12 mouse cellular contexts compared by ENCODE assay signal in the genomic region with DNA sequence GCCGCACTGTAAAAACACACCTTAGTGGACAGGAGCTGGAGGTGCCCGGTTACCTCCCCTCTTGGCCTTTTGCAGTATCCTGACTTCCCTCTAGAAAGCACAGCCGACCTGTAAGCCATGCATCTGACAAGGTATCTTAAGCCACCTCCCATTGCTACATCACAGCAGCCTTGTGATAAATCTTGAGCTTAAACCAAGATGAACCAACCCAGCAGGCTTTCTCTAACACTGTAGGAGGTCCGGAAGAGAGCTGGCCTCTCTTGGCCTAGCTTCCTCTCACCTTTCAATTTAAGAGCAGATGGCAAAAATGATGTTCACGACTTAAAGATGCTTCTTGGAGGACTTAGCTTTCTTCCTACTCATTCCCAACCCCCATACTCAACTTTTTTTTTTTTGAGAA. TPM values are rescaled to one million over a fixed set of nuclear protein-coding genes. Genes with fewer than 3 reads are reported as not detected.
DNase-seq lines count a peak whose midpoint lies in the region; ATAC-seq and TF ChIP-seq lines count a peak whose summit lies in the region.
"Had no signal": no experiment of that assay in that cellular context is flagged by ENCODE, and none has a peak within 500 bp of the region (broad histone marks: within the 10 kb centered on the region; RNA-seq: fewer than 3 reads in every experiment).

No protein-coding gene starts in this region.

- peaks cover 17% of the 10 kb centered on the region for H3K36me3 ChIP-seq in kidney, embryonic 15.5 days
- H3K36me3 ChIP-seq in kidney, adult 2 months (ENCODE audit: control insufficient read depth, insufficient read depth, low read length) = no peaks in the 10 kb centered on the region
- peaks cover under 1% of the 10 kb centered on the region; the same call in 1 of the 2 replicates for H3K36me3 ChIP-seq in embryonic facial prominence, embryonic 12.5 days
- peaks cover 34% of the 10 kb centered on the region for H3K36me3 ChIP-seq in intestine, embryonic 14.5 days (ENCODE audit: control insufficient read depth, insufficient read depth, low read length)
- H3K36me3 ChIP-seq in neural tube, embryonic 13.5 days = 0 out of 2 replicates have a peak, but pooled peaks cover 4% of the 10 kb centered on the region

- peak overlapping the region; percentile 32 for H3K4me2 ChIP-seq in kidney, embryonic 15.5 days
- H3K4me2 ChIP-seq in embryonic facial prominence, embryonic 12.5 days (replicated peaks) = peak overlapping the region; percentile 19
- peak overlapping the region; percentile 91 for H3K4me2 ChIP-seq in intestine, embryonic 14.5 days (ENCODE audit: low read length)
- H3K4me2 ChIP-seq in neural tube, embryonic 13.5 days = peak overlapping the region; percentile 95

- WGBS in kidney, embryonic 15.5 days = 14% methylated on average over 5 of the region's 5 CpGs
- 56% methylated on average over 5 of the region's 5 CpGs for WGBS in kidney, adult 2 months
- 26% methylated on average over 5 of the region's 5 CpGs for WGBS in embryonic facial prominence, embryonic 12.5 days
- WGBS in intestine, embryonic 14.5 days = 23% methylated on average over 5 of the region's 5 CpGs
- WGBS in neural tube, embryonic 13.5 days = 23% methylated on average over 5 of the region's 5 CpGs

- no peak overlapping the region for H3K9ac ChIP-seq in kidney, embryonic 15.5 days
- no peak overlapping the region for H3K9ac ChIP-seq in embryonic facial prominence, embryonic 12.5 days
- peak overlapping the region; percentile 100 for H3K9ac ChIP-seq in intestine, embryonic 14.5 days (ENCODE audit: low read length)
- H3K9ac ChIP-seq in neural tube, embryonic 13.5 days = peak overlapping the region; percentile 52

- H3K27ac ChIP-seq in kidney, embryonic 15.5 days = peak overlapping the region; percentile 46
- no peak overlapping the region for H3K27ac ChIP-seq in kidney, adult 2 months (ENCODE audit: insufficient read depth, low read depth, low read length)
- no peak overlapping the region for H3K27ac ChIP-seq in embryonic facial prominence, embryonic 12.5 days
- H3K27ac ChIP-seq in intestine, embryonic 14.5 days (ENCODE audit: low read depth) = peak overlapping the region; percentile 98
- peak overlapping the region; percentile 89 for H3K27ac ChIP-seq in neural tube, embryonic 13.5 days (replicated peaks)
- H3K27ac ChIP-seq: heart, embryonic 10.5 days had no signal

- DNase-seq in kidney, adult 2 months = no peak
- DNase-seq in intestine, embryonic 14.5 days (ENCODE audit: low spot score) = no peak
- DNase-seq in adrenal gland, postnatal 10 days = no peak
- DNase-seq: kidney, postnatal 14 days; left cerebral cortex, postnatal 4 days; retina, postnatal 1 day had no signal

- H3K9me3 ChIP-seq in kidney, embryonic 15.5 days (replicated peaks) = no peaks in the 10 kb centered on the region
- H3K9me3 ChIP-seq in embryonic facial prominence, embryonic 12.5 days = no peaks in the 10 kb centered on the region
- no peaks in the 10 kb centered on the region for H3K9me3 ChIP-seq in intestine, embryonic 14.5 days (ENCODE audit: control insufficient read depth, low read length)
- no peaks in the 10 kb centered on the region for H3K9me3 ChIP-seq in neural tube, embryonic 13.5 days
- H3K9me3 ChIP-seq: heart, embryonic 10.5 days had no signal

- ATAC-seq in kidney, embryonic 15.5 days (replicated peaks; ENCODE audit: low FRiP score) = no peak
- ATAC-seq in embryonic facial prominence, embryonic 12.5 days (ENCODE audit: insufficient number of reproducible peaks, insufficient read depth, low FRiP score, low TSS enrichment) = no peak
- no peak for ATAC-seq in intestine, embryonic 14.5 days (replicated peaks; ENCODE audit: low FRiP score, low TSS enrichment, low read depth)
- ATAC-seq in neural tube, embryonic 13.5 days (ENCODE audit: low read depth) = no peak
- ATAC-seq in megakaryocyte-erythroid progenitor cell, adult 5-6 weeks (replicated peaks; ENCODE audit: low FRiP score, low TSS enrichment, poor library complexity, severe bottlenecking) = no peak
- ATAC-seq in megakaryocyte, adult 5-6 weeks (ENCODE audit: poor library complexity, severe bottlenecking) = no peak

- no peak overlapping the region for H3K4me3 ChIP-seq in kidney, embryonic 15.5 days (replicated peaks)
- H3K4me3 ChIP-seq in kidney, adult 2 months (ENCODE audit: insufficient read depth, low read depth, low read length) = no peak overlapping the region
- no peak overlapping the region for H3K4me3 ChIP-seq in embryonic facial prominence, embryonic 12.5 days
- H3K4me3 ChIP-seq in intestine, embryonic 14.5 days (ENCODE audit: low read depth, low read length) = peak overlapping the region; percentile 22
- peak overlapping the region; percentile 6; the same call in 1 of the 2 replicates for H3K4me3 ChIP-seq in neural tube, embryonic 13.5 days
- H3K4me3 ChIP-seq: heart, embryonic 10.5 days had no signal

- no peaks in the 10 kb centered on the region for H3K27me3 ChIP-seq in kidney, embryonic 15.5 days
- H3K27me3 ChIP-seq in kidney, adult 2 months (replicated peaks; ENCODE audit: control insufficient read depth, insufficient read depth, low read length) = no peaks in the 10 kb centered on the region
- H3K27me3 ChIP-seq in embryonic facial prominence, embryonic 12.5 days = no peaks in the 10 kb centered on the region
- H3K27me3 ChIP-seq in intestine, embryonic 14.5 days (replicated peaks; ENCODE audit: control insufficient read depth, insufficient read depth, low read length) = no peaks in the 10 kb centered on the region
- no peaks in the 10 kb centered on the region for H3K27me3 ChIP-seq in neural tube, embryonic 13.5 days

- no peak for TF ChIP-seq POLR2A in kidney, adult 2 months (IDR thresholded peaks at IDR 0.05; ENCODE audit: low read depth, low read length)

- no peak for TF ChIP-seq CTCF in kidney, adult 2 months (conservative IDR thresholded peaks at IDR 0.05; ENCODE audit: insufficient read depth, insufficient read length, low read depth, low read length)

- H3K4me1 ChIP-seq in kidney, embryonic 15.5 days = peaks cover 95% of the 10 kb centered on the region
- peaks cover 12% of the 10 kb centered on the region; the same call in 1 of the 2 replicates for H3K4me1 ChIP-seq in kidney, adult 2 months (ENCODE audit: control insufficient read depth, insufficient read depth, low read length)
- H3K4me1 ChIP-seq in embryonic facial prominence, embryonic 12.5 days = peaks cover 88% of the 10 kb centered on the region
- peaks cover 97% of the 10 kb centered on the region for H3K4me1 ChIP-seq in intestine, embryonic 14.5 days (replicated peaks; ENCODE audit: control insufficient read depth, insufficient read depth, low read length)
- peaks cover 100% of the 10 kb centered on the region for H3K4me1 ChIP-seq in neural tube, embryonic 13.5 days (replicated peaks)

RNA-seq across cellular contexts. Expression of gene Ptch1, which starts 17.5 kb away (rescaled TPM):
- polyA plus RNA-seq in kidney, embryonic 15.5 days (2015; fragmentation: Nextera tagmentation; extraction: Ambion mirVana) = 15.8 and 17.3 TPM in 2 replicates
- 17.5 and 19.6 TPM in 2 replicates for polyA plus RNA-seq in kidney, adult 2 months (2012; rRNA removed)
- polyA plus RNA-seq in embryonic facial prominence, embryonic 12.5 days (2016; fragmentation: Nextera tagmentation; extraction: Ambion mirVana) = 24.9 and 29.2 TPM in 2 replicates
- 62.8 and 68.0 TPM in 2 replicates for polyA plus RNA-seq in intestine, embryonic 14.5 days (2014; fragmentation: Nextera tagmentation; extraction: Ambion mirVana)
- 19.2 and 22.1 TPM in 2 replicates for polyA plus RNA-seq in neural tube, embryonic 13.5 days (2015; fragmentation: Nextera tagmentation; extraction: Ambion mirVana)
- 10 to 100 TPM; 38.7 to 55.2 TPM for total RNA-seq in adrenal gland, postnatal 10 days (2021)
- total RNA-seq in megakaryocyte-erythroid progenitor cell, adult 5-6 weeks (2014; fragmentation: Nextera tagmentation) = 17.2 and 28.8 TPM in 2 replicates
- 13.1 and 26.9 TPM in 2 replicates for total RNA-seq in megakaryocyte-erythroid progenitor cell, adult 5-6 weeks (2017)
- total RNA-seq in megakaryocyte, adult 5-6 weeks (2015) = 3.1 and 3.6 TPM in 2 replicates
- 2.3 and 2.5 TPM in 2 replicates for total RNA-seq in megakaryocyte, adult 5-6 weeks (2017)

RNA-seq across cellular contexts. Expression of gene Fancc, which starts 58.8 kb away (rescaled TPM):
- 21.8 and 22.1 TPM in 2 replicates for polyA plus RNA-seq in kidney, embryonic 15.5 days (2015; fragmentation: Nextera tagmentation; extraction: Ambion mirVana)
- 9.0 and 9.8 TPM in 2 replicates for polyA plus RNA-seq in kidney, adult 2 months (2012; rRNA removed)
- polyA plus RNA-seq in embryonic facial prominence, embryonic 12.5 days (2016; fragmentation: Nextera tagmentation; extraction: Ambion mirVana) = 21.8 and 23.7 TPM in 2 replicates
- 18.3 and 25.7 TPM in 2 replicates for polyA plus RNA-seq in intestine, embryonic 14.5 days (2014; fragmentation: Nextera tagmentation; extraction: Ambion mirVana)
- 15.3 and 20.6 TPM in 2 replicates for polyA plus RNA-seq in neural tube, embryonic 13.5 days (2015; fragmentation: Nextera tagmentation; extraction: Ambion mirVana)
- total RNA-seq in adrenal gland, postnatal 10 days (2021) = 10 to 100 TPM in 1 of 2 experiments, 1 to 10 TPM in 1; 7.6 to 13.0 TPM
- 16.9 and 21.7 TPM in 2 replicates for total RNA-seq in megakaryocyte-erythroid progenitor cell, adult 5-6 weeks (2014; fragmentation: Nextera tagmentation)
- total RNA-seq in megakaryocyte-erythroid progenitor cell, adult 5-6 weeks (2017) = 16.6 and 20.0 TPM in 2 replicates
- total RNA-seq in megakaryocyte, adult 5-6 weeks (2015) = 5.9 and 9.6 TPM in 2 replicates
- 6.5 and 9.8 TPM in 2 replicates for total RNA-seq in megakaryocyte, adult 5-6 weeks (2017)

Comparison
In these comparisons a context has a peak if more than half of its experiments do, and no peak if none do; other contexts are left out.
1. H3K27ac ChIP-seq: peak in kidney, embryonic 15.5 days (single experiment), intestine, embryonic 14.5 days (single experiment) and neural tube, embryonic 13.5 days (single experiment); none in kidney, adult 2 months (single experiment) and embryonic facial prominence, embryonic 12.5 days (single experiment).
2. H3K4me2 ChIP-seq: peak in every context shown above with its lines; median percentile 95 in neural tube, embryonic 13.5 days; 91 in intestine, embryonic 14.5 days; 32 in kidney, embryonic 15.5 days; 19 in embryonic facial prominence, embryonic 12.5 days.
3. H3K4me3 ChIP-seq: peak in intestine, embryonic 14.5 days (single experiment) and neural tube, embryonic 13.5 days (single experiment); none in kidney, embryonic 15.5 days (single experiment), kidney, adult 2 months (single experiment) and embryonic facial prominence, embryonic 12.5 days (single experiment).
4. H3K9ac ChIP-seq: peak in intestine, embryonic 14.5 days (single experiment) and neural tube, embryonic 13.5 days (single experiment); none in kidney, embryonic 15.5 days (single experiment) and embryonic facial prominence, embryonic 12.5 days (single experiment).